Mouse (Mus musculus) hindbrain, embryonic 11.5 days (tissue): ENCODE results near the gene Npas3. TPM values are rescaled to one million over a fixed set of nuclear protein-coding genes. Genes with fewer than 3 reads are reported as not detected.

Source experiments
- ATAC-seq: fragments of 200-750 bp; cut with Nextera tagmentation; 2 replicates; pipeline ENCODE4 v1.8.0; 2017; ENCODE audit warnings: mild to moderate bottlenecking, moderate TSS enrichment, moderate library complexity; ENCODE audit not compliant: low FRiP score
- DNase-seq: peaks from one replicate; pipeline ENCODE4 v3.0.0-alpha.2; 2015; ENCODE audit warnings: low spot score
- H3K27ac ChIP-seq: fragments of 300-500 bp; sonication (generic); 2 replicates; pipeline ENCODE4 v1.5.1; 2014; ENCODE audit warnings: mild to moderate bottlenecking, low read depth, low read length
- H3K27me3 ChIP-seq: fragments of 300-500 bp; sonication (generic); 2 replicates; pipeline ENCODE4 v1.6.1; 2014; ENCODE audit warnings: mild to moderate bottlenecking, low read length, moderate library complexity, mixed read lengths; ENCODE audit not compliant: control insufficient read depth, insufficient read depth
- H3K36me3 ChIP-seq: fragments of 300-500 bp; sonication (generic); 2 replicates; pipeline ENCODE4 v1.6.1; 2014; ENCODE audit warnings: mild to moderate bottlenecking, low read length, moderate library complexity, mixed read lengths; ENCODE audit not compliant: control insufficient read depth, insufficient read depth
- H3K4me1 ChIP-seq: fragments of 300-500 bp; sonication (generic); replicated peaks from 2 replicates; pipeline ENCODE4 v1.6.1; 2014; ENCODE audit warnings: low read length, mixed read lengths; ENCODE audit not compliant: control insufficient read depth, insufficient read depth
- H3K4me2 ChIP-seq: fragments of 300-500 bp; sonication (generic); replicated peaks from 2 replicates; pipeline ENCODE4 v1.6.1; 2014; ENCODE audit warnings: mild to moderate bottlenecking, low read depth, low read length
- H3K4me3 ChIP-seq: fragments of 300-500 bp; sonication (generic); 2 replicates; pipeline ENCODE4 v1.5.1; 2014; ENCODE audit warnings: low read depth, low read length
- H3K9ac ChIP-seq: fragments of 300-500 bp; sonication (generic); 2 replicates; pipeline ENCODE4 v1.6.1; 2014; ENCODE audit warnings: low read depth, low read length
- H3K9me3 ChIP-seq: fragments of 300-500 bp; sonication (generic); 2 replicates; pipeline ENCODE4 v1.6.1; 2016; ENCODE audit warnings: low read length; ENCODE audit not compliant: control insufficient read depth
- WGBS: fragments of 180-500 bp; shearing (Covaris S2); extraction: QIAGEN DNeasy Blood & Tissue Kit; methylation state at CpG from one replicate; pipeline ENCODE4 v1.1.7; 2014; 5-methylcytosine and 5-hydroxymethylcytosine counted together
- polyA plus RNA-seq: library from polyadenylated mRNA; unstranded; fragments of >200 nt; fragmentation: Nextera tagmentation; extraction: Ambion mirVana; gene quantifications from 2 replicates; pipeline ENCODE4 v1.2.1, GENCODE M21; 2014

Gene Npas3
- polyA plus RNA-seq, 1 experiment from 2014 or later: 19.7 TPM

DNA sequence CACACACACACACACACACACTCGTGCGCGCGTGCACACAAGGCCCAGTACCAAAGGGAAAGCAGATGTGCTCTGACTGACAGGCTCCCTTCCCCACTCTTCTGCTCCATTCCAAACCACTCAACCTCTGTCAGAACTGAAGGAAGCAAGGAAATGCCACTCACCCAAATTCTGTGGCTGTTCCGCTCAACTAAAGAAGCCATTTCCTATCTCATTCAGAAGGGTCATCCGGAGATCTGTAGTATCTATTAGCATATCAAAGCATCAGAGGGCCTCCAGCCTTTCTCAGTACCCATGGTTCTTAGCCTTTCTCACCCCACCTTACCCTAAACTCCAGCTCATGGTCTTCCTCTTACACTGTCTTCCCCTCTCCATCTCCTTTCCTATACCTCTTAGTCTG is 854.0 kb downstream of the Npas3 start:
- DNase-seq (no peak), ATAC-seq (no peak)
- Histone ChIP-seq H3K9ac (no peak overlapping the region), H3K27ac (no peak overlapping the region), H3K4me2 (no peak overlapping the region), H3K4me3 (no peak overlapping the region), H3K27me3 (no peaks in the 10 kb centered on the region), H3K4me1 (no peaks in the 10 kb centered on the region), H3K9me3 (no peaks in the 10 kb centered on the region), H3K36me3 (no peaks in the 10 kb centered on the region)
- 62% methylated on average over 6 of the region's 6 CpGs for WGBS

DNA sequence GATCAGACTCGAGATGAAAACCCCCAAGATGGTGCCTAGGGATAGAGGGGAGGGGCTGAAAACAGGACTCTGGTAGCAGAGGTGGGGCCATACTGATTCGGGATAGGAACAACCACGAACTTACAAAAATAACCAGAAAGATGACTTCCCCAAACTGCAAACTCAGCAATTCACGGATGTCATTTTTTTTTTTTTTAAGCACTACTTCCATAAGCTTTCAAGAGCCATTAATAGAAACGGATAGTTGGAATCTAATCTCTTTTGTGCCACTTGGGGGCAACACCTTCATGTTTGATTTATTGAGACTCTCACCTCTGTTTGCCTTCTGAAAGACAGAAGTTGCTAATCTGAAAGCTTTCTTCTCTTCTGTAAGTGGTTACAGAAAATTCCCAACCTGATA is 857.1 kb downstream of the Npas3 start:
- 69% methylated on average over 5 of the region's 5 CpGs for WGBS
- Histone ChIP-seq H3K9ac (no peak overlapping the region), H3K4me1 (no peaks in the 10 kb centered on the region), H3K27ac (no peak overlapping the region), H3K4me2 (no peak overlapping the region), H3K27me3 (no peaks in the 10 kb centered on the region), H3K9me3 (no peaks in the 10 kb centered on the region), H3K4me3 (no peak overlapping the region), H3K36me3 (no peaks in the 10 kb centered on the region)
- DNase-seq (no peak), ATAC-seq (no peak)

DNA sequence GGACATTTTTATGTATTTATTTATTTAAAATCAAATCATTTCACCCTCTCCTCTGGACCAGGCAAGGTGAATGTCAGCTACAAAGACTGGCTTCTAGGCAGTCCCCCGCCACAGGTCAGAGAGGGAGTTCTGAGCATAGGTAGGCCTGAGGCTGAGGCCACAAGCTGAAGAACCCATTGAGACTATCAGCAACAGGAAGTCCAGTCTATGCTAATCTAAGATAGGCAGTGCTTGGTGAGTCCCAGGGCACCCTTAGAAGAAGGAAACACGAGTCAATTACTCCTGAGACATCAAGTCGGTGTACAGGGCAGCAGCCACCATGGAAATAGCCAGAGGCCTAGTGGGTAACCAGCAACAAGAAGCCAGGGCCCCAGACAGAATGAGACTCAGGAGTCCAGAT is 857.5 kb downstream of the Npas3 start:
- DNase-seq: no peak
- WGBS: 92% methylated on average over 3 of the region's 3 CpGs
- Histone ChIP-seq H3K4me3 (no peak overlapping the region), H3K4me2 (no peak overlapping the region), H3K27me3 (no peaks in the 10 kb centered on the region), H3K27ac (no peak overlapping the region), H3K9ac (no peak overlapping the region), H3K36me3 (no peaks in the 10 kb centered on the region), H3K9me3 (no peaks in the 10 kb centered on the region), H3K4me1 (no peaks in the 10 kb centered on the region)
- no peak for ATAC-seq

DNA sequence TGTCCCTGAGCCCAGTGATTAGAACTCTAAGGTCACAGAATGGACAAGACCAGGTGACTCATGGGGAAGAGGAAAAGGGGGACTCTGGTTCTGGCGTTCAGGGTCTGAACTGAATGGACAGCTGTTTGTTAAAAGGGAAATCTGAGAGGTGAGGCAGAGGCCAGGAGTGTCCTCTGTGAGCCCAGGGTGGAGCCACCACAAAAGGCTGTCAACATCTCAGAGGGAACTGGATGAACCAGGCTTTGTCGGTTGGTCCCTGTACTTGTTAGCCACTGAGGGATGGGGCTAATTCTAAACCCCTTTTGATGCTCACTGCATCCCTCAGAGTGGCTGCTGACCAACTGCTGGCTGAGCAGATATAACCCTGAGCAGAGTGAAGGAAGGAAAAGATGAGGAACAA is 861.9 kb downstream of the Npas3 start:
- no peak overlapping the region for H3K27ac ChIP-seq
- WGBS: 36% methylated on average over 2 of the region's 2 CpGs
- no peak overlapping the region for H3K4me2 ChIP-seq
- no peaks in the 10 kb centered on the region for H3K9me3 ChIP-seq
- H3K27me3 ChIP-seq: no peaks in the 10 kb centered on the region
- no peaks in the 10 kb centered on the region for H3K4me1 ChIP-seq
- H3K9ac ChIP-seq: no peak overlapping the region
- no peak for ATAC-seq
- H3K4me3 ChIP-seq: no peak overlapping the region
- no peaks in the 10 kb centered on the region for H3K36me3 ChIP-seq
- no peak for DNase-seq

DNA sequence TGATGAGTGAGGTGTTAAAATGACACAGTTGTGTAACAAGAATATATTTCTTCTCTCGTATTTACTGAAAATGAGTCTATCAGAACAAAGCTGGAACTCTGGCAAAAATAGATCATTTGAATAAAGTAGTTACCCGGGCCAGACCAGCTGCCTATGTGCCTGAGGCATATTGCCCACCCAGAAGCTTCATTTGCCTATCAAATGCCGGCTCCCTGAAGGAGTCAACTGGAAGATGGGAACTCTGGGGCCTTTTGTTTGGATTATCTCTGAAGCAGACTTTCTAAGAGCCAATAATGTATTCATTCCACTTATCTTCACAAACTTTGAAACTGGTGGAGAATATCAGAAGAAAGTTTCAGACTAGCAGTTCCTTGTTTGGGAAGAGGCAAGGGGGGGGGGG is 862.5 kb downstream of the Npas3 start:
- Histone ChIP-seq H3K9ac (no peak overlapping the region), H3K9me3 (no peaks in the 10 kb centered on the region), H3K27me3 (no peaks in the 10 kb centered on the region), H3K4me3 (no peak overlapping the region), H3K27ac (no peak overlapping the region), H3K36me3 (no peaks in the 10 kb centered on the region), H3K4me1 (no peaks in the 10 kb centered on the region), H3K4me2 (no peak overlapping the region)
- 32% methylated on average over 3 of the region's 3 CpGs for WGBS
- DNase-seq (no peak), ATAC-seq (no peak)

DNA sequence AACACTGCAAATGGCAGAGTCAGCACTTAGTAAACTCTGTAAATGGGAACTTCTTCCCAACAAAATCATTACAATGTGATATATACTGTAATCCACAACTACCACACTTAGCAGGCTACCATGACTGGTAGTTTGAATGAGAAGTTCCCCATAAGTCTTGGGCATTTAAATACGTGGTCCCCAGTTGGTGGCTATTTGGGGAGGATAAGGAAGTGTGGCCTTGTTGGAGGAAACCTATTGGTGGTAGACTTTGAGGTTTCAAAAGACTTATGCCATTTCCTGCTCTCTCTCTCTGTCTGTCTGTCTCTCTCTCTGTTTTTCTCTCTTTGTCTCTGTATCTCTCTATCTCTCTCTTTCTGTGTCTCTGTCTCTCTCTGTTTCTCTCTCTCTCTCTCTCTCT is 871.9 kb downstream of the Npas3 start:
- ATAC-seq: no peak
- no peak overlapping the region for H3K4me2 ChIP-seq
- H3K4me3 ChIP-seq: no peak overlapping the region
- no peak overlapping the region for H3K9ac ChIP-seq
- no peak for DNase-seq
- H3K9me3 ChIP-seq: no peaks in the 10 kb centered on the region
- H3K36me3 ChIP-seq: no peaks in the 10 kb centered on the region
- no peak overlapping the region for H3K27ac ChIP-seq
- H3K4me1 ChIP-seq: no peaks in the 10 kb centered on the region
- no peaks in the 10 kb centered on the region for H3K27me3 ChIP-seq
- 64% methylated on average over 1 of the region's 1 CpGs for WGBS

GRCm38 (mm10) chr12:54121286-54121685 is 872.8 kb downstream of the Npas3 start:
- Histone ChIP-seq H3K36me3 (no peaks in the 10 kb centered on the region), H3K27me3 (no peaks in the 10 kb centered on the region), H3K27ac (no peak overlapping the region), H3K4me2 (no peak overlapping the region), H3K4me1 (no peaks in the 10 kb centered on the region), H3K9me3 (no peaks in the 10 kb centered on the region), H3K9ac (no peak overlapping the region), H3K4me3 (no peak overlapping the region)
- no peak for DNase-seq
- no peak for ATAC-seq
- 88% methylated on average over 3 of the region's 3 CpGs for WGBS
